Mouse (Mus musculus): Measurements from ENCODE around the gene Mrpl19.

Gene Mrpl19

GRCm38 (mm10) chr6:81965296-81966067 is at the start of gene Mrpl19:
Mrpl19 (minus strand) TSS chr6:81965958.
- DNase-seq (ENCODE audit: low spot score), result peak; percentile 89

- no peak for DNase-seq (ENCODE audit: low spot score)
Observed at GRCm38 (mm10) chr6:82012392-82012791, 46.6 kb upstream of the Mrpl19 start.

GRCm38 (mm10) chr6:81990049-81990810 is 24.5 kb upstream of the Mrpl19 start:
- DNase-seq (ENCODE audit: low spot score), result no peak

DNA sequence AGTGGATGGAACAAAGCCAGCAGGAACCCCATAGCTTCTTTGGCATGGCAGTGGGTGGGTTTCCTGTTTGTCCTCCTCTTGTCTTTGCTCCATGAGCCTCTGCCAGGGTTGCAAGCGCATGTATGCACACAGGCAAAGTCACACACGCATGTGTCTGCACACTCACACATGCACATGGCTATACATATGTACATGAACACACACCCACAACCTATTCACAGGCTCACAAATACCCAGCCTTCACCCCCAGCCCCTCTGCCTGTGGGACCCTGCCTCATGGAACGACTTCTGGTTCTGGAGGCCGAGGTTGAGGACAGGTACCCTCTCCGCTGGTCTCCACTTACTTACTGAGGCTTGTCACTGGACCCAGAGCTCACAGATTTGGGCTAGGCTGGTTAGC is 22.6 kb upstream of the Mrpl19 start:
- no peak for DNase-seq (ENCODE audit: low spot score)

DNA sequence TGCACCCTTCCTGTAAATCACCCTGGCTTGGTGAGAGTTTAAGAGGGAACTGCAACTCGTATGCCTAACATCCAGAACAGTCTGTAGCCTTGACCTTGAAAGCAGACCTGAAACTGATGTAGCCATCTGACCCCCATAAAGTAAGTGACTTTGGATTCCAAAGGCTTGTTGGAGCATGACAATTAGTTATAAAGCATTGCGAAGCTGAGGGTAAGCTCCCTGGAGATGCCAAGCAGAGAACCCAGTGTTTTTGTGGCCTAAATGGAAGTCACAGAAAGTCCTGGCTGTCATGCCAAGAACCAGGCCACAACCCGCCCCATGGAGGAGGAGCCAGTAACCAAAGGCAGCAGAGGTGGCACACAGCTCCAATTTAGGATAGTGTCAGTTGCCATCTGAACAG is 21.8 kb upstream of the Mrpl19 start:
- peak; percentile 31 for DNase-seq (ENCODE audit: low spot score)

DNA sequence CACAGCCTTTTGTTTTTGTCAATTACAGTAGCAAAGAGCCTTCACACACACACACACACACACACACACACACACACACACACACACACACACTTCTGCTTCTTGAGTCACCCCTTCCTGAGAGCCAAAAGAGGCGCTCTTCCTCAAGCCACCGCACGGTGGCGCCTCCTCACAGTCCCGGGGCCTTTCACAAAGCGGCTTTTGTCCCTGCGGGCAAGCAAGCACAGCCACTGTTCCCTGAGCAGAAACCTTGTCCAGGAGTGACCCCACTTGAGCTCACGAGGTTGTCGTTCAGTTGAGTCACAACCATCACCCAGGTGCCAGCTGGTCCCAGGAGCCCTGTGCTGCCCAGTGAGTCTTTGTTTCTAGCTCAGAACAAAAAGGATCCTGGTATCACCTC is 21.3 kb upstream of the Mrpl19 start:
- DNase-seq (ENCODE audit: low spot score), result peak; percentile 58

- no peak for DNase-seq (ENCODE audit: low spot score)
Observed at GRCm38 (mm10) chr6:81986599-81986998, 20.8 kb upstream of the Mrpl19 start.

- no peak for DNase-seq (ENCODE audit: low spot score)
Observed at GRCm38 (mm10) chr6:81986171-81986570, 20.4 kb upstream of the Mrpl19 start.

GRCm38 (mm10) chr6:81979286-81979685 is 13.5 kb upstream of the Mrpl19 start:
- no peak for DNase-seq (ENCODE audit: low spot score)

DNA sequence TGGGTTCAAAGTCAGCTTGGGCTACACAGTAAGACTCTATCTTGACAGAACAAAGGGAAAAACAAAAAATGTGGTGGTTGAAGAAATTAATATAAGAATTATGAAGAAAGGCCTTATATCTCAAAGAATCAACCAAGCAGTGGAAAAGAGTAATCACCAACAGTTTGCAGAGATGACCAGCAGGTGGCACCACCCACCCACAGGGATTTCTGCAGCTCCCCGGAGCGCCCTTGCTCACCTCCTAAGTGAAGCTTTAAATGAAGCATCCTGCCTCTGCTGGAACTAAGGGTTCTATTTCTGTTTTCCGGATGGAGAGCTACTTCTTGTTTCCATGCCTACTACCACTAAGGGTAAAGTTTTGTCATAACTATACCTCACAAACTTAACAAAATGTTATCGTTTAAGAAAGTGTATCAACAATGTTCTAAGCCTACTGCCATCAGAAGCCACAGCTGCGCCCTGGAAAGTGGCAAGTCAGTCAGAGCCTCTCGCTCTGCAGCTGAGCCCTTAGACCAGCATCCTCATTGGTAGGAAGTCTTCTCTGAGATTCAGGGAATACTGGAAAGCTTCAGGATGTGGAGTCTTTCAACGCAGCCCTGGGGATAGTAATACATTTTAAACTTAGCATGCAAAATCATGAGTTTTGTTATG is 10.3 kb upstream of the Mrpl19 start:
- peak; percentile 49 for DNase-seq (ENCODE audit: low spot score)

DNA sequence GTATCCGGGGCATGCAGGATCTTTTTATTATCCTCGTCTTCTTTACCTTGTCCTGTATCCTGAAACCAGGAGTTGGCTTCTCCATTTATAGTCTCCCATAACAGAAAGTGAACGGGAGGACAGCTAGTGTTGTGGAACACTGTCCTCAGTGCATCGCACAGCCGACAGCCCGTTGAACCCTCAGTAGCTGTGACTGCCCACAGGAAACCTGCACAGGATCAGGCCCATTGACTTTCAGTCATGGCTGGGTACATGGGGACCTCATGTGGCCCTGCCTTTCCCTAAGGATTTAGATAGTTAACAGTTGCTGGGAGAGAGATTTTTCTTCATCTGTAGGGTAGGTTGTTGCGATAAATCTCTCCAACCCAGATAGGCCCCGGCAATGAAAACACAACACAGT is 6.8 kb upstream of the Mrpl19 start:
- DNase-seq (ENCODE audit: low spot score), result no peak

DNA sequence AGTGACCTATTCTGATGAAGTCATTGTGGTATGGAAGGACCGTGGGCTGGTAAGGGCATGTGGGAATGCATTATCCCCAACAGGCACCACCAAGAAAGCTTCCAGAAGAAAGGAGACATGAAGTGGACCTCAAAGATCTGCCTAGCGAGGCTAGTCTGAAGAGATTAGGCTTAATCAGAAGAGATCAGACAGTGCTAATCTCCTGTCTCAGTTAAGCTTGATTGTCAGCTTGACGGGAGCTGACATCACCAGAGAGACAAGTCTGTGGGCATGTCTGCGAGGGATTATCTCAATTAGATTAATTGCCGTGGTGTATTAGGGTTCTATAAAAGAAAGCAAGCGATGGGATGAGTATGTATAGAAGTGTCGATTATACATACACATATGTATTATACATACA is 5.4 kb upstream of the Mrpl19 start:
- no peak for DNase-seq (ENCODE audit: low spot score)

DNA sequence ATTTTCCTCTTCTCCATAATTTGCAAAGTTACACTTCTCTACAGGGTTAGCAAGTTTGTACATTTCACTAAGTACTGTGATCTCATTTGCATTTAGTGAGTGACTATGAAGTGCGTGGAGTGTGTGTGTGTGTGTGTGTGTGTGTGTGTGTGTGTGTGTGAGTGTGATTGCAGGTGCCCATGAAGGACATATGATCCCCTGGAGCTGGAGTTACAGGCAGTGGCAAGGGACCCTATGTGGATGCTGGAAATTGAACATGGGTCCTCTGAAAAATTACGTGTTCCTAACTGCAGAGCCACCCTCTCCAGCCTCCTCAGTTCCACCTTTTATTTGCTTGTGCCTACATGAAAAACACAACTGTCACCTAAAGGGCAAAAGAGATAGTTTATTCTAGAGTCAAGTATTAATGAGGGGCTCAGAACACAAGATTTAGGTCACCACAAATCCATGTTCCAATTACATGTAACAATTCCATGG is 348 bp upstream of the Mrpl19 start:
- no peak for DNase-seq (ENCODE audit: low spot score)

DNA sequence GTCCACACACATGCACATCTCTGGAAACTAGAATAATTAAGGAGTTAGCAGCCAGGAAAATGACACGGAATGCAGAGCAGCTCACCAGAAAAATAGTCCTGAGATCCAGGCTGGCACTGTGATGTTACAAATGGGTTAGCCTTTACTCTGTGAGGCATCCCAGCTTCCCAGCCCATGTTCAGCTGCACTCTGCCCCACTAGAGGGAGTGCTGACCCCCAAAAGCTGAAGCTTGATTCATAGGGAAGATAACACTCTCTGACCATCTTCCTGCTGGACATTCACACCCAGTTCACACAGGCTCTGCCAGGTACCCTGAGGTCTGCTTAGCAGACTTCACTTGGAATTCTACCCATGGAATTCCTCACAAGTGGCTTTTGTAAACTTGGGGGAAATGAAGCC is 5.5 kb downstream of the Mrpl19 start:
- DNase-seq (ENCODE audit: low spot score), result no peak

DNA sequence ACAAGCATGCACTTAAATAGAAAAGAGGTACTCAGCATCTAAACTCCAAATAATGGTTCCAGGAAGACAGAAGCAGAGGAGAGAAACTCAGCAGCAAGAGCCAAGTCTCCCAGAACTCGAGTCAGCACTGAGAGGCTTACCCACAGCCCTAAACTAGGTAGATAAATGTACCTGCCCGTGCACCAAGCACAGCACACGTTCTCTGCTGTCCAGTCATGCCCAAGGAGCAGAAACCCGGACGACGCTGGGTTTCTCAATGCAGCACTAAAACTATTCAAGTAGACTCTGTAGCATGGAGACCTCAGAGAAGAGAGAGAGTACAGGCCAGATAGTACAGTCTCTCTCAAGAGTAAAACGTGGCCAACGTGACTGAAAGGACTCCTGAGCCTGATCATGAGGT is 5.9 kb downstream of the Mrpl19 start:
- DNase-seq (ENCODE audit: low spot score), result no peak

DNA sequence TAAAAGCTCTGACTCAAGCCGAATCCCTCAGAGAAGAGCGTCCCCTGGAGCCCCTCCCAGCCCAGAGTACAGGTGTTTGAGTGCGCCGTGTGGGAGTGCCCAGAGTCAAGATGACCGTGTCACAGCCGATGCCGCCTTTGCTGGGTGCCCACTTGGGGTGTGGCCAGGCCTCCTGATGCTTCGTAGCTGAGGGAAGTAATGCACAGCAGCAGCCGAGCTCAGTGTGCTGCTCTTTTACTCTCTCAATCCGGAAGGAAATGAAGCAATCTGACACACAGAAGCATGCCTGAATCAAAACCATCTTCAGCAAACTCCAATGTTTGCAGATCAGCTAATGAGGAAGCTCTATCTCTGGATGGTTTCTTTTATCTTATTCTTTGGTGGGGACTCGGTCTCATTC is 7.8 kb downstream of the Mrpl19 start:
- no peak for DNase-seq (ENCODE audit: low spot score)

GRCm38 (mm10) chr6:81956399-81956798 is 9.4 kb downstream of the Mrpl19 start:
- DNase-seq (ENCODE audit: low spot score), result no peak

GRCm38 (mm10) chr6:81955133-81955532 is 10.6 kb downstream of the Mrpl19 start:
- DNase-seq (ENCODE audit: low spot score), result no peak

GRCm38 (mm10) chr6:81946906-81947305 is 18.9 kb downstream of the Mrpl19 start:
- DNase-seq (ENCODE audit: low spot score), result no peak

DNA sequence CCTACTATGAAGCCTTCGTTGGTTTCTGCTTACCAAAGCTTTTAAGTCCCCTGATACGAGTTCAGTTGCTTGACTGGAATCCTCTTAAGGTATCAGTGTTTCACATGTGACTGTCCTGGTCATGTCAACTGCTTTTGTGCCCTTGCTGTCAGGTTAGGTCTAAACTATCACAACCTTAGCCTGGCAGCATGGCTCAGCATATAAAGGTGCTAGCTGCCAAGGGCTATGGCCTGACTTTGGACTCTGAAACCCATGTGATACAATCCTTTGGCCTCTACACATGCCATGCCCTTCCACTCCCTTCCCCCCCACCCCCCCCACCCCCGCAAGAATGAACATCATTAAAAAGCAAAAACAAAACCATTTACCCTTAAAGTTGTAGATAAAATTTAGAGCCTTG is 21.3 kb downstream of the Mrpl19 start:
- no peak for DNase-seq (ENCODE audit: low spot score)

- no peak for DNase-seq (ENCODE audit: low spot score)
Observed at GRCm38 (mm10) chr6:81943281-81943680, 22.5 kb downstream of the Mrpl19 start.

- DNase-seq (ENCODE audit: low spot score), result no peak
Observed at GRCm38 (mm10) chr6:81941718-81942117, 24.0 kb downstream of the Mrpl19 start.

DNA sequence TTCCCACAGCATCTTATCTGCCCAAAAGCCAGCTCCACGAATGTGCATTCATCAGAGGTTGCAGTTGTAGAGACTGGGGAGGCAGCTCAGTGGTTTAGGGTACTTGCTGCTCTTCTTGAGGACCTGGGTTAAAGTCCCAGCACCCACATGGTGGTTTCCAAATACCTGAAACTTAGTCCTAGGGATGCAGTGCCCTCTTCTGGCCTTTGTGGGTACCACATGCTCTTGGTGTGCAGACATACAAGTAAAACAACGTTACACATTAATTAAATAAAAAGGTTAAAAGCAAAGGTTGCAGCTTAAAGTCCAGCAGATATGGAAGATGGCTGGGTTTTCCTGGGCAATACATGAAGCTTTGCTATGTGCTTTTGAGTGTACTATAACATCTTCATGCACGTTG is 32.5 kb downstream of the Mrpl19 start:
- DNase-seq (ENCODE audit: low spot score), result no peak

Data from left cerebral cortex, adult 11 months (tissue).